Mouse (Mus musculus) fibroblast of lung, adult 2 months (primary cell): ENCODE data around the gene Tmem126b.

ENCODE experiments used
- DNase-seq: peaks from one replicate; pipeline ENCODE4 v3.0.0-alpha.2; 2011; ENCODE audit warnings: low read depth

Tmem126b gene

DNA sequence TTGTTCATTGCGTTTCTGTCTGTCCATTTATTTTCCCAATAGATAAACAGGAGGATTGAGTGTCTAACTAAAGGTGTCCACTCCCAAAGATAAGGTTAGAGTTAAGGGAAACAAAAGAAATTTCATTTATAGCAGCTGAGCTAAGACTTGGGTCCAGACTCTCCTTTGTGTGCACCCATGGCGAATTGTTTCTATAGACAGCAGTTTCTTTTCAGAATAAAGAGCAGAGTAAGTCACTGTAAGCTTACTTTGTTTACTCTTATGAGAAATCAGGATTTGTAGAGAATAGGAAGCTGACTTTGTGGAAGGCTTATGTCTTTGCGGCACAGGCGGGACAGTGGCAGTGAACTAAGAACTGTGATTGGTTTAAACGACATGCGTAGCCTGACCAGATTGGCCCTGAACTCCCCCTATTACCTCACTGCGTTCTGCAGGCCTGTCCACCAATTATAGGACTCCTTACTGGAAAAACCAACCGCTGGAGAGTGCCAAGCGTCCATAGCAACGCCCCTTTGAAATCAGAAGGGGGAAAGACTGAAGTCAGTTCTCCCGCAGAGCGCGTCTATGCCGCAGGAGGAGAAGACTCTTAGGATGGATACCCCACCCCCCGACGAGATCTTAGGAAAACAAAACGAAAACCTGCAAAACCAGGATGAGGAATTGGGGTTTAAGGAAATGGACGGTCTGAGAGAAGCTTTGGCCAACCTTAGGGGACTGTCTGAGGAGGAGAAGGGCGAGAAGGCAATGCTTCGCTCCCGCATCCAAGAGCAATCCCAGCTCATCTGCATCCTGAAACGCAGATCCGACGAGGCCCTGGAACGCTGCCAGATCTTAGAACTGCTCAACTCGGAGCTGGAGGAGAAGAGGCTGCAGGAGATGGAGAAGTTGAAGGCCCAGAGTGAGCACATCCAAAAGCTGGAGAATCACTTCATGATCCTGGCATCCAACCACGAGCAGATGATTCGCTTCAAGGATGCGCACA is 49.5 kb downstream of the Tmem126b start, which contains the start of gene Ccdc89:
Ccdc89 (plus strand) TSS at position 558 of the 982 bp plus-strand sequence.
- peak; percentile 83 for DNase-seq
